Comparison of ENCODE assay signal across 17 mouse cellular contexts in genomic region chr14:63060361-63060760, GRCm38 (mm10). TPM values are rescaled to one million over a fixed set of nuclear protein-coding genes. Genes with fewer than 3 reads are reported as not detected.
"Had no signal": no experiment of that assay in that cellular context is flagged by ENCODE, and none has a peak within 500 bp of the region (broad histone marks: within the 10 kb centered on the region; RNA-seq: fewer than 3 reads in every experiment).

No protein-coding gene starts in this region.

- ATAC-seq: midbrain, embryonic 13.5 days had no signal

- H3K27me3 ChIP-seq: limb, embryonic 15.5 days; midbrain, embryonic 13.5 days; stomach, embryonic 15.5 days had no signal

- DNase-seq: kidney, postnatal 36 days; layer of hippocampus, adult 9-11 months; layer of hippocampus, postnatal 36 days; lung, embryonic 14.5 days; right cerebral cortex, postnatal 14 days; thymus, postnatal 4 days had no signal

- H3K9me3 ChIP-seq: limb, embryonic 15.5 days; midbrain, embryonic 13.5 days; stomach, embryonic 15.5 days had no signal

- H3K27ac ChIP-seq: kidney, postnatal 0 days; limb, embryonic 15.5 days; midbrain, embryonic 13.5 days; stomach, embryonic 15.5 days had no signal

- H3K4me3 ChIP-seq: limb, embryonic 15.5 days; midbrain, embryonic 13.5 days; stomach, embryonic 15.5 days had no signal

- H3K4me1 ChIP-seq: limb, embryonic 15.5 days; midbrain, embryonic 13.5 days; stomach, embryonic 15.5 days had no signal

- H3K36me3 ChIP-seq: limb, embryonic 15.5 days; midbrain, embryonic 13.5 days; stomach, embryonic 15.5 days had no signal

- H3K9ac ChIP-seq: limb, embryonic 15.5 days; lung, embryonic 14.5 days; midbrain, embryonic 13.5 days; stomach, embryonic 15.5 days had no signal

- H3K4me2 ChIP-seq: limb, embryonic 15.5 days; lung, embryonic 14.5 days; midbrain, embryonic 13.5 days; stomach, embryonic 15.5 days had no signal

RNA-seq across cellular contexts. Expression of gene Defb30, which starts 10.6 kb away (rescaled TPM):
- polyA plus RNA-seq: kidney, postnatal 0 days; limb, embryonic 11.5 days; limb, embryonic 15.5 days; liver, embryonic 16.5 days; lung, embryonic 14.5 days; midbrain, embryonic 13.5 days; midbrain, postnatal 0 days; neural tube, embryonic 14.5 days; spleen, adult 2 months; stomach, embryonic 15.5 days; thymus, postnatal 0 days had no signal

RNA-seq across cellular contexts. Expression of gene Defb42, which starts 13.6 kb away (rescaled TPM):
- polyA plus RNA-seq: limb, embryonic 11.5 days; limb, embryonic 15.5 days; liver, embryonic 16.5 days; lung, embryonic 14.5 days; midbrain, embryonic 13.5 days; midbrain, postnatal 0 days; stomach, embryonic 15.5 days had no signal

RNA-seq across cellular contexts. Expression of gene Defb43, which starts 48.8 kb away (rescaled TPM):
- polyA plus RNA-seq: kidney, postnatal 0 days; limb, embryonic 11.5 days; limb, embryonic 15.5 days; liver, embryonic 16.5 days; lung, embryonic 14.5 days; midbrain, embryonic 13.5 days; midbrain, postnatal 0 days; neural tube, embryonic 14.5 days; spleen, adult 2 months; stomach, embryonic 15.5 days; testis, adult 2 months; thymus, postnatal 0 days had no signal
